Mouse (Mus musculus) heart, adult 2 months (tissue): ENCODE measurements at regions not wholly inside any gene's neighbourhood (a gene's known extent, or its start where the extent isn't known, plus 50 kb on each side); places are given as distances from the start of the nearest gene placed in this dataset.

Source experiments
- CTCF ChIP-seq: fragments of 200-600 bp; IDR thresholded peaks from 2 replicates; pipeline ENCODE4 v1.8.1; 2022; ENCODE audit warnings: antibody characterized with exemption, mild to moderate bottlenecking, moderate library complexity
- EP300 ChIP-seq: fragments of 200-500 bp; IDR thresholded peaks from 2 replicates; pipeline ENCODE4 v1.6.1; 2011; ENCODE audit warnings: low read depth, low read length, control low read depth; ENCODE audit not compliant: insufficient read depth
- POLR2A ChIP-seq: fragments of 200-500 bp; IDR thresholded peaks from 2 replicates; pipeline ENCODE4 v1.6.1; 2011; ENCODE audit warnings: mild to moderate bottlenecking, low read depth, low read length, control low read depth; ENCODE audit not compliant: insufficient read depth

DNA sequence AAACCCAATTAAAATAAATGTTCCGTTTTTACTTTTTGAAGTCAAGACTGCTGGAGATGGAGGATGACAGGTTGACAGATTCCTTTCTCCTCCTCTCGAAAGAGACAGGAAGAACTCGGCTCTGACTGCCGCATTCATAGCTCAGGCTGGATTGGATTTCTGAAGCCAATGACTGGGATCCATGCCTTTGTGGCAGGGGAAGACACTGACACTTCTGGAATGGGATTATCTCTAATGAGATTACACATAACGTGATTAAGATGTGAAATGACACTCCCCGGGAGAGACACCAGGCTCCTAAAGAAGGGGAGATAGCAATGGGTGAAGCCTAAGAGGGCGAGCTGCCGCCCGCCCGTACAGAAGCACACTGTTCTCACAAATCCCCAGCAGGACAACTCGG is 89.9 kb downstream of the Id4 start:
- no peak for TF ChIP-seq CTCF
- no peak for TF ChIP-seq POLR2A
- no peak for TF ChIP-seq EP300
